Mouse (Mus musculus) kidney, embryonic 16.5 days (tissue): ENCODE data around the gene Cyb5rl. TPM values are rescaled to one million over a fixed set of nuclear protein-coding genes. Genes with fewer than 3 reads are reported as not detected.
A peak's percentile ranks its signal among the peaks of the same experiment; 100 is the strongest.

Experiments used
- ATAC-seq: fragments of 200-750 bp; cut with Nextera tagmentation; 2 replicates; pipeline ENCODE4 v1.8.0; 2017; ENCODE audit warnings: moderate TSS enrichment; ENCODE audit not compliant: low FRiP score, low TSS enrichment
- H3K27ac ChIP-seq: fragments of 300-500 bp; sonication (generic); 2 replicates; pipeline ENCODE4 v1.5.1; 2014; ENCODE audit warnings: low read length
- H3K27me3 ChIP-seq: fragments of 300-500 bp; sonication (generic); 2 replicates; pipeline ENCODE4 v1.6.1; 2014; ENCODE audit warnings: low read length, control low read depth, mixed read lengths; ENCODE audit not compliant: insufficient read depth
- H3K36me3 ChIP-seq: fragments of 300-500 bp; sonication (generic); 2 replicates; pipeline ENCODE4 v1.6.1; 2014; ENCODE audit warnings: low read length, control low read depth, mixed read lengths; ENCODE audit not compliant: insufficient read depth
- H3K4me1 ChIP-seq: fragments of 300-500 bp; sonication (generic); 2 replicates; pipeline ENCODE4 v1.6.1; 2014; ENCODE audit warnings: low read length, control low read depth, mixed read lengths; ENCODE audit not compliant: insufficient read depth
- H3K4me2 ChIP-seq: fragments of 300-500 bp; sonication (generic); replicated peaks from 2 replicates; pipeline ENCODE4 v1.6.1; 2014; ENCODE audit warnings: low read depth, low read length
- H3K4me3 ChIP-seq: fragments of 300-500 bp; sonication (generic); 2 replicates; pipeline ENCODE4 v1.5.1; 2014; ENCODE audit warnings: mild to moderate bottlenecking, low read length
- H3K9ac ChIP-seq: fragments of 300-500 bp; sonication (generic); replicated peaks from 2 replicates; pipeline ENCODE4 v1.6.1; 2014; ENCODE audit warnings: low read length
- H3K9me3 ChIP-seq: fragments of 300-500 bp; sonication (generic); 2 replicates; pipeline ENCODE4 v1.6.1; 2016; ENCODE audit warnings: low read length, control low read depth
- WGBS: fragments of 180-500 bp; shearing (Covaris S2); extraction: QIAGEN DNeasy Blood & Tissue Kit; methylation state at CpG from one replicate; pipeline ENCODE4 v1.1.7; 2014; 5-methylcytosine and 5-hydroxymethylcytosine counted together
- polyA plus RNA-seq: library from polyadenylated mRNA; unstranded; fragments of >200 nt; fragmentation: Nextera tagmentation; extraction: Ambion mirVana; gene quantifications from 2 replicates; pipeline ENCODE4 v1.2.1, GENCODE M21; 2015

Cyb5rl gene
- polyA plus RNA-seq, 1 experiment from 2014 or later: 13.4 TPM

DNA sequence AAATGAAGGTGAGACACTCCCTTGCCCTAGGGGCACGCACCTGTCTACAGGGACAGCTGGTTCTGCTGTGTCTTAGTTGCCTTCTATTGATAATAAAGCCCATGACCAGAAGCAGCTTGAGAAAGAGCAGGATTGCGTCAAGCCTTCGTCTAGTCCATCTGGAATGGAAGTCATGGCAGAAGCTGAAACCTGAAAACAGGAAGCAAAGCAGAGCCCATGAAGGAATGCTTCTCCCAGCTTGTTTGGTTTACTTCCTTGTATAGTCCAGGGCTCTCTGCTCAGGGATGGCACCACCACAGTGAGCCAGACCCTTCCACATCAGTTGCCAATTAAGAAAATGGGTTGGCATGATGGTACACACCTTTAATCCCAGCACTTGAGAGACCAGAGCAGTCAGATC is 15.4 kb downstream of the Cyb5rl start:
- H3K9me3 ChIP-seq: no peaks in the 10 kb centered on the region
- 83% methylated on average over 3 of the region's 3 CpGs for WGBS
- H3K27ac ChIP-seq: peak overlapping the region; percentile 21; the same call in 1 of the 2 replicates
- peaks cover 11% of the 10 kb centered on the region; the same call in 1 of the 2 replicates for H3K4me1 ChIP-seq
- no peaks in the 10 kb centered on the region for H3K27me3 ChIP-seq
- no peak overlapping the region for H3K4me2 ChIP-seq
- no peak overlapping the region for H3K9ac ChIP-seq
- no peak for ATAC-seq
- H3K36me3 ChIP-seq: no peaks in the 10 kb centered on the region
- H3K4me3 ChIP-seq: no peak overlapping the region

DNA sequence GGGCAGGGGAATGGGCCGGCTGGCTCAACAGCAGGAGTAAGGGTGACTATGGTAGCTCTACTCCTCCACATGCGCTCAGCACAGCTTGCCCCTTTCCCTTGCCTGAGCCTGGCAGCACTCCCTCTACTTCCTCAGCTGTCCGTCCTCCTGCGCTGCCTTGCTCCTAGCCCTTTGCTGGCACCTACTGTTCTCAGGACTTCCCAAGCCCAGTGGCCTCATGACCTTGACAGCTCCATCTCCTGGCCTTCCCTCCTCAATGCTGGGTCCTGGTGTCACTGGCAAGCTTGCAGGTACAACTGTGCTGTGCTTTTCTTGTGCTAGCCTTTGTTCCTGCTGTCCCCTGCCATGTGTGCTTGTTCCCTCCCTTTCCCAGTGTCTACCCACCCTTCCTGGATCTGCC is 16.3 kb downstream of the Cyb5rl start:
- no peak overlapping the region for H3K27ac ChIP-seq
- no peak overlapping the region for H3K9ac ChIP-seq
- H3K27me3 ChIP-seq: no peaks in the 10 kb centered on the region
- no peak overlapping the region for H3K4me3 ChIP-seq
- peaks cover 11% of the 10 kb centered on the region; the same call in 1 of the 2 replicates for H3K4me1 ChIP-seq
- no peaks in the 10 kb centered on the region for H3K9me3 ChIP-seq
- WGBS: 80% methylated on average over 4 of the region's 4 CpGs
- H3K4me2 ChIP-seq: no peak overlapping the region
- ATAC-seq: no peak
- H3K36me3 ChIP-seq: no peaks in the 10 kb centered on the region

DNA sequence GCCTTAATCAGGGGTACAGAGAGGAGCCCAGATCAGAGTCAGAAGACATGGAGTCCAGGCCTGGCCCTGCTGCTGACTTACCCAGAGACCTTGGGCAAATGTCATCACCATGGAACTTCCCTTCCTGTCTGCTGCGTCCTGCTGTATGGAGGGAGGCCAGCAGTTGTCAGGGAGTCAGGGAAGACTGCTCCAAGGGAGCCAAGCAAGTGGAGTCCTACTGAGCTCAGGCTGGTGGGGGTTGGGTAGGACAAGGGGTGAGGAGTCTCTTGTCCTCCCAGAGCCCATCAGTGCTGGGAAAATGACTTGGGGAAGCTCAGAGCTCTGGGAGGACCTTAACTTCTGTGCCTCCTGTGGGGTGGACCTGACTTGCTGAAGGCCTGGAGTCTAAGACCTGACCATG is 17.6 kb downstream of the Cyb5rl start:
- no peaks in the 10 kb centered on the region for H3K9me3 ChIP-seq
- H3K36me3 ChIP-seq: no peaks in the 10 kb centered on the region
- H3K27me3 ChIP-seq: no peaks in the 10 kb centered on the region
- peak overlapping the region; percentile 18; the same call in 1 of the 2 replicates for H3K9ac ChIP-seq
- H3K4me3 ChIP-seq: no peak overlapping the region
- H3K27ac ChIP-seq: peak overlapping the region; percentile 74
- peaks cover 11% of the 10 kb centered on the region; the same call in 1 of the 2 replicates for H3K4me1 ChIP-seq
- 30% methylated on average over 1 of the region's 1 CpGs for WGBS
- H3K4me2 ChIP-seq: no peak overlapping the region
- no peak for ATAC-seq

DNA sequence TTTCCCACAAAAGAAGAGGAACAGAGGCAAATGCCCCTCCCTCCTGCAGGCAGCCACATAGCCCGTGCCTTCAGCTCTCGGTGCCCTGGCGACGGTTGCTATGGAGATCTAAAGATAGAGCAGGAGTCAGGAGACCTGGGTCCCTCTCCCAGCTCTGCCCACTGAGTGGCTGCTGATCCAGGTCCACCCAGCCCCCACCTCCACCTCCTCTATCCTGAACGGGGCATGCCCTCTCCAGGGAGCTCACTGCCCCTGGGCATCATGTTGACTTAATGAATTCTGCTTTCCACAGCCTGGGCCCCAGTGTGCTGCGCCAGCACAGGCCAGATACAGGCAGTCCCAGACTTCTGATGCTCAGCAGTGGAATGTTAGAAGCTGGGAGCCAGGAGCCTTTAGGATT is 18.1 kb downstream of the Cyb5rl start:
- H3K4me2 ChIP-seq: no peak overlapping the region
- ATAC-seq: peak; percentile 88
- H3K4me3 ChIP-seq: no peak overlapping the region
- no peaks in the 10 kb centered on the region for H3K27me3 ChIP-seq
- H3K9ac ChIP-seq: 0 out of 2 replicates have a peak overlapping the region, but pooled peaks have one; percentile 18
- H3K36me3 ChIP-seq: no peaks in the 10 kb centered on the region
- WGBS: 17% methylated on average over 6 of the region's 6 CpGs
- peak overlapping the region; percentile 74; the same call in 1 of the 2 replicates for H3K27ac ChIP-seq
- no peaks in the 10 kb centered on the region for H3K9me3 ChIP-seq
- peaks cover 11% of the 10 kb centered on the region; the same call in 1 of the 2 replicates for H3K4me1 ChIP-seq

DNA sequence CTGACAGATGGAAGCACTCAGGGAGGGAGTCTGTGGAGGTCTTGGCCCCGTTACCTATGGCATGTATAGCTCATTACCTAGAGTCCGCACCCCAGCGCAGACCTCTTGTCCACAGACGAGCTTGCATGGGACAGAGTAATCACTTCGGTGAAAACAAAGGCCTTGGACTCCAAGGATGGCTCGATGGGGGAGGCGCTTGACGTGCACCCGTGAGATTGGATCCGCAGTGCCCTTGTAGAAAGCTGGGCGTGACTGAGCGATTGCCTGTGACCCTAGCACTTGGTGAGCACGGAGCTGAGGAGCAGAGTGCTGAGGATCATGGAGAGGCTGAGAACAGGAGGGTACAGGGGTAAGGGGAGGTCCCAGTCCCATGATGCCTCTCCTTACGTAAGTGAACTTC is 24.9 kb downstream of the Cyb5rl start:
- Histone ChIP-seq H3K9me3 (no peaks in the 10 kb centered on the region), H3K27me3 (no peaks in the 10 kb centered on the region), H3K9ac (no peak overlapping the region), H3K4me3 (no peak overlapping the region), H3K4me1 (no peaks in the 10 kb centered on the region), H3K4me2 (no peak overlapping the region), H3K27ac (no peak overlapping the region), H3K36me3 (no peaks in the 10 kb centered on the region)
- 68% methylated on average over 14 of the region's 14 CpGs for WGBS
- no peak for ATAC-seq

DNA sequence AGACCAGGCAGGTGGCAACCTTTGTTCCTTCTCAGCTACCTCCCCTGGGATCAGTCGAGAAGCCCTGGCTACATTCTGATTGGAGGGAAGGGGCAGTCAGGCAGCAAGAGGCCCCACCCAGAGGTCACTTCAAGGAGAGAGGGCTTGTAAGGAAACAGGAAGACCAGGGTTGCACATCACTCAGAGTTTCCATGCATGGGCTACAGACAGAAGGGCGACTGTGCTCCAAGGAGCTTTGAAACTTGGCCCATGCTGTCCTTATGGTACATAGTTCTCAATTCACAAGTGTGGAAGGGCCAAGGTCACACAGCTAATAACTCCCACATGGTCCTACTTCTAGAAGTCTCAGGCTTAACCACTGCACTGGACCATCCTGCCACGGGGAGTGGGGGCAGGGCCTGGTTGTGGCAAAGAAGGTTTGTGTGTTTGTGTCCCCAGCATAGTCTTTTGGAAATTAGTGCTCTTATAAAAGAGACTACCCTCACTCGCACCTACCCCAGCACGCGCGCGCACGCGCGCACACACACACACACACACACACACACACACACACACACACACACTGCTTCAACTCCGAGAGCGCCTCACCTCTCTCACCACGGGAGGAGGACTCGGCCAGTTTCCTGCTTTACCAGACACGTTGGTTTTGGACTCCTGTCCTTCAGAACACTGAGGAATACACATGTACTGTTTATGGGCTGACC is 27.8 kb downstream of the Cyb5rl start:
- H3K27me3 ChIP-seq: no peaks in the 10 kb centered on the region
- no peaks in the 10 kb centered on the region for H3K36me3 ChIP-seq
- no peak overlapping the region for H3K9ac ChIP-seq
- H3K4me1 ChIP-seq: peaks cover 6% of the 10 kb centered on the region; the same call in 1 of the 2 replicates
- WGBS: 76% methylated on average over 16 of the region's 16 CpGs
- no peak for ATAC-seq
- H3K4me3 ChIP-seq: no peak overlapping the region
- no peak overlapping the region for H3K27ac ChIP-seq
- no peak overlapping the region for H3K4me2 ChIP-seq
- no peaks in the 10 kb centered on the region for H3K9me3 ChIP-seq

DNA sequence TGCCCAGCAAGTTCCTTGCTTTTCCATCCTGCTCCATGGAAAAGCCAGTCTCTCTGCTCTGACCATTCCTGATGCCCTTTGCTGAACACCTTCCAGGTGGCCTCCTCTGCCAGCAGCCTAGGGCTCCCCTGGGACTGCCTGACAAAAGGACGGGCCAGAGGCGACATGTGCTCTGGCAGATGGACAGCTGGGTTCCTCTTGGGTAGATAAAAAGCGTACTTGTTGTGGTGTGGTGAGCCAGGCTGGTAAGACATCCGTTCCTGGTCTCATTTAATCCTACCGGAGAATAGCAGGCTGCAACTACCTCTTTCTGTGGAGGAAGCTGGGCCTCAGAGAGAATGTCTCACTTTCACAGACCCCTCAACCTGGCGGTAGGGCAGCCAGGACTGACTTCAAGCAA is 29.3 kb downstream of the Cyb5rl start:
- Histone ChIP-seq H3K27me3 (no peaks in the 10 kb centered on the region), H3K4me3 (no peak overlapping the region), H3K9ac (no peak overlapping the region), H3K36me3 (no peaks in the 10 kb centered on the region), H3K27ac (no peak overlapping the region), H3K4me1 (peaks cover 6% of the 10 kb centered on the region; the same call in 1 of the 2 replicates), H3K4me2 (no peak overlapping the region), H3K9me3 (no peaks in the 10 kb centered on the region)
- ATAC-seq: no peak
- WGBS: 62% methylated on average over 6 of the region's 6 CpGs

DNA sequence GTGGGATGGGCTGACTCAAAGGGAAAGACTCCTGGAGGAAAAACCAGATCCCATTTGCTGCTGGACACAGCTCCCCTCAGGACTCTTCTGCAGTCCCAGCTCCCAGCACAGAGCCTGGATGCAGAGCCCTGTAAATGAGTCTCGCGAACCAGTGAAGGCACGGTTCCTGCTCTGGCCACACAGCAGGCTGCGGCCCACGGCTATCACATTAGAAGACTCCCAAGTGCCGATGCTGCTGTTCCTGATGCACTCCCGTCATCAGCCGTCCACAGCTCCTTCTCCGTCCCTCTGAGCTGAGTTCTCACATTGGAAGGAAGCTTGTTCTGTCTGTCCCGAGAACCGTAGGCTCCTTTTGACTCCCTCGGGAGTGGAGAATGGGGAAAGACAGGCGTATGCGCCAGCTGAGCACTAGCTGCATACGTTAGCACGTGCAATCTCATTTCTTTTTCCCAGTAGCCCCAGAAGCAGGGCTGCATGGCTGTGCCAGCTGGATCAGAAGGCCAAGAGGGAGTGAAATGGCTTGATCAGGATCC is 30.1 kb downstream of the Cyb5rl start, which contains the start of gene Cdcp2:
TSS of gene Cdcp2 (plus strand) at position 51 of the 533 bp plus-strand sequence.
- WGBS: 66% methylated on average over 16 of the region's 16 CpGs
- Histone ChIP-seq H3K4me2 (no peak within 1 kb of the TSS; the same call in 1 of the 2 replicates), H3K4me1 (peaks cover 6% of the 10 kb centered on the region; the same call in 1 of the 2 replicates), H3K27ac (no peak within 1 kb of the TSS), H3K27me3 (no peaks in the 10 kb centered on the region), H3K36me3 (no peaks in the 10 kb centered on the region), H3K9ac (peak within 1 kb of the TSS; percentile 31; the same call in 1 of the 2 replicates), H3K9me3 (no peaks in the 10 kb centered on the region), H3K4me3 (no peak within 1 kb of the TSS)
- no peak for ATAC-seq

DNA sequence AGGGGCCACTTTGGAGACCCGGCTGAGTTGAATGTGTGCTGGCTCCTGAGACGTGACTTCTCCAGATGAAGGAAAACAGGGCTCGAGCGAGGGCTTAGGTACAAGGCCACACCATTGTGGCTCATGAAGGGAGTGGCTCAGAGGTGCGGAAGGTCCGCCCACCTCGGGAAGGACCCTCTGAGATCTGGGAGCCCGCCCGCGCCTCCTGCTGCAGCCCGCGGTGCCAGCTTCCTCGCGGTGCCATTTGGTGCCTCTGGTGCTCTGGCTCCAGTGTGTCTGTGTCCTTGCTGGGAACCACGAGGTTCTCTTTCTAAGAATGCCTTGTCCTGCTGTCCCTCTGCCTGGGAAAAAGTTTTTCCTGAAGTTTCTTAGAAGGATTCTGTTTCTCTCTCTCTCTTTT is 31.1 kb downstream of the Cyb5rl start:
- H3K27me3 ChIP-seq: no peaks in the 10 kb centered on the region
- no peak overlapping the region for H3K27ac ChIP-seq
- no peak for ATAC-seq
- no peaks in the 10 kb centered on the region for H3K9me3 ChIP-seq
- H3K9ac ChIP-seq: peak overlapping the region; percentile 31; the same call in 1 of the 2 replicates
- H3K4me2 ChIP-seq: no peak overlapping the region; the same call in 1 of the 2 replicates
- peaks cover 6% of the 10 kb centered on the region; the same call in 1 of the 2 replicates for H3K4me1 ChIP-seq
- WGBS: 29% methylated on average over 15 of the region's 15 CpGs
- no peak overlapping the region for H3K4me3 ChIP-seq
- no peaks in the 10 kb centered on the region for H3K36me3 ChIP-seq

DNA sequence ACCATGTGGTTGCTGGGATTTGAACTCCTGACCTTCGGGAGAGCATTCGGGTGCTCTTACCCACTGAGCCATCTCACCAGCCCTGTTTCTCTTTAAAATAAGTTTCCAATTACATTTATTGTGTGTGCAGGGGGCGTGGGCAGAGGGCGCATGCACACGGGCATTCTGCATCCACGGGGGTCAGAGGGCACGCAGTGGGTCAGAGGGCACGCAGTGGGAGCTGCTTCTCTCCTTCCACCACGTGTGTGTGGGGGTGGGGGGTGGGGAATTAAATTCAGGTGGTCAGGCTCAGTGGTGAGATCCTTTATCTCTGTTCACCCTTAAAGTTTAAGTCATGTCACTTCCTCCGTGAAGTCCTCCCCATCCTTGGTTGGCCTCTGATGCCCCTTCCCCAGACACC is 31.6 kb downstream of the Cyb5rl start:
- Histone ChIP-seq H3K27me3 (no peaks in the 10 kb centered on the region), H3K9ac (no peak overlapping the region), H3K36me3 (no peaks in the 10 kb centered on the region), H3K9me3 (no peaks in the 10 kb centered on the region), H3K27ac (no peak overlapping the region), H3K4me3 (no peak overlapping the region), H3K4me2 (no peak overlapping the region), H3K4me1 (peaks cover 6% of the 10 kb centered on the region; the same call in 1 of the 2 replicates)
- 55% methylated on average over 10 of the region's 10 CpGs for WGBS
- ATAC-seq: no peak
